ENCODE assay signal across 21 mouse cellular contexts in genomic region chr9:54704361-54704760, GRCm38 (mm10). TPM values are rescaled to one million over a fixed set of nuclear protein-coding genes. Genes with fewer than 3 reads are reported as not detected.
DNase-seq lines count a peak whose midpoint lies in the region; ATAC-seq and TF ChIP-seq lines count a peak whose summit lies in the region.
"Had no signal": no experiment of that assay in that cellular context is flagged by ENCODE, and none has a peak within 500 bp of the region (broad histone marks: within the 10 kb centered on the region; RNA-seq: fewer than 3 reads in every experiment).

No protein-coding gene starts in this region.

- peaks cover 35% of the 10 kb centered on the region for H3K36me3 ChIP-seq in liver, embryonic 12.5 days
- H3K36me3 ChIP-seq: hindbrain, embryonic 12.5 days had no signal

- H3K9ac ChIP-seq in liver, embryonic 12.5 days, result peak overlapping the region; percentile 96; the same call in 1 of the 2 replicates
- H3K9ac ChIP-seq: forebrain, embryonic 15.5 days; hindbrain, embryonic 12.5 days; limb, embryonic 13.5 days; midbrain, embryonic 13.5 days; neural tube, embryonic 13.5 days had no signal

- no peak overlapping the region for H3K4me3 ChIP-seq in gastrocnemius, adult 2 months
- H3K4me3 ChIP-seq in liver, embryonic 12.5 days, result peak overlapping the region; percentile 39; the same call in 1 of the 2 replicates
- H3K4me3 ChIP-seq: forebrain, embryonic 15.5 days; heart, embryonic 10.5 days; hindbrain, embryonic 12.5 days; limb, embryonic 13.5 days; midbrain, embryonic 13.5 days; neural tube, embryonic 13.5 days had no signal

- WGBS in liver, embryonic 12.5 days (ENCODE audit: insufficient replicate concordance), result 29% methylated on average over 5 of the region's 5 CpGs

- TF ChIP-seq CTCF in gastrocnemius, adult 2 months (IDR thresholded peaks at IDR 0.05), result no peak

- DNase-seq in gastrocnemius, adult 2 months, result no peak
- DNase-seq in gastrocnemius, postnatal 10 days, result no peak
- DNase-seq in adrenal gland, postnatal 4 days (ENCODE audit: low spot score in 2 of 2), result no peak
- DNase-seq in frontal cortex, postnatal 25 days (ENCODE audit: low spot score in 2 of 2), result no peak
- DNase-seq in layer of hippocampus, adult 18-20 months (ENCODE audit: low spot score in 2 of 2), result no peak
- DNase-seq: adrenal gland, postnatal 14 days; cerebellum, adult 8-10 months; heart, postnatal 10 days; kidney, adult 8-10 months; spleen, adult 18-20 months; thymus, adult 2 months had no signal

- H3K4me2 ChIP-seq in liver, embryonic 12.5 days, result peak overlapping the region; percentile 92
- H3K4me2 ChIP-seq: forebrain, embryonic 15.5 days; hindbrain, embryonic 12.5 days; limb, embryonic 13.5 days; midbrain, embryonic 13.5 days; neural tube, embryonic 13.5 days had no signal

- ATAC-seq in common myeloid progenitor, adult 5-6 weeks (replicated peaks; ENCODE audit: low read depth, poor library complexity, severe bottlenecking), result peak; percentile 52
- ATAC-seq in liver, embryonic 12.5 days, result peak; percentile 81
- peak; percentile 73 for ATAC-seq in megakaryocyte-erythroid progenitor cell, adult 5-6 weeks (replicated peaks; ENCODE audit: low FRiP score, low TSS enrichment, poor library complexity, severe bottlenecking)
- ATAC-seq: forebrain, embryonic 15.5 days; inflammation-experienced regulatory T-cells, adult 6 months; midbrain, embryonic 13.5 days had no signal

- peak overlapping the region; percentile 32; the same call in 1 of the 2 replicates for H3K27ac ChIP-seq in gastrocnemius, adult 2 months
- H3K27ac ChIP-seq in liver, embryonic 12.5 days, result peak overlapping the region; percentile 97
- H3K27ac ChIP-seq: forebrain, embryonic 15.5 days; hindbrain, embryonic 12.5 days; limb, embryonic 13.5 days; midbrain, embryonic 13.5 days; neural tube, embryonic 13.5 days had no signal

- H3K9me3 ChIP-seq in liver, embryonic 12.5 days (replicated peaks), result no peaks in the 10 kb centered on the region
- H3K9me3 ChIP-seq: forebrain, embryonic 15.5 days; heart, embryonic 10.5 days; hindbrain, embryonic 12.5 days; limb, embryonic 13.5 days; midbrain, embryonic 13.5 days; neural tube, embryonic 13.5 days had no signal

- intact Hi-C loops in gastrocnemius, adult 2 months (cut with DNase I), result no loop called here

- peaks cover 96% of the 10 kb centered on the region for H3K4me1 ChIP-seq in liver, embryonic 12.5 days

- peaks cover 19% of the 10 kb centered on the region for H3K27me3 ChIP-seq in liver, embryonic 12.5 days (replicated peaks)
- H3K27me3 ChIP-seq: forebrain, embryonic 15.5 days had no signal

RNA-seq across cellular contexts. Expression of gene Dnaja4, which starts 5.7 kb away (rescaled TPM):
- total RNA-seq in gastrocnemius, adult 2 months (2021), result 10 to 100 TPM; 43.5 to 87.0 TPM
- total RNA-seq in gastrocnemius, postnatal 10 days (2021), result 10 to 100 TPM; 42.3 to 48.3 TPM
- 3.8 and 6.7 TPM in 2 replicates for total RNA-seq in common myeloid progenitor, adult 5-6 weeks (2017)
- 24.3 and 26.5 TPM in 2 replicates for polyA plus RNA-seq in liver, embryonic 12.5 days (2016; fragmentation: Nextera tagmentation; extraction: Ambion mirVana)
- 9.2 and 10.4 TPM in 2 replicates for total RNA-seq in megakaryocyte-erythroid progenitor cell, adult 5-6 weeks (2014; fragmentation: Nextera tagmentation)
- 6.1 and 7.4 TPM in 2 replicates for total RNA-seq in megakaryocyte-erythroid progenitor cell, adult 5-6 weeks (2017)
- total RNA-seq in adrenal gland, postnatal 4 days (2021), result 10 to 100 TPM; 10.4 to 12.3 TPM
- 10 to 100 TPM; 57.4 to 63.9 TPM for total RNA-seq in layer of hippocampus, adult 18-20 months (2021)

RNA-seq across cellular contexts. Expression of gene Wdr61, which starts 30.0 kb away (rescaled TPM):
- total RNA-seq in gastrocnemius, adult 2 months (2021), result 10 to 100 TPM; 17.9 to 20.8 TPM
- total RNA-seq in gastrocnemius, postnatal 10 days (2021), result 10 to 100 TPM; 27.6 to 32.0 TPM
- total RNA-seq in common myeloid progenitor, adult 5-6 weeks (2017), result 98.2 and 105 TPM in 2 replicates
- polyA plus RNA-seq in liver, embryonic 12.5 days (2016; fragmentation: Nextera tagmentation; extraction: Ambion mirVana), result 124 and 127 TPM in 2 replicates
- total RNA-seq in megakaryocyte-erythroid progenitor cell, adult 5-6 weeks (2014; fragmentation: Nextera tagmentation), result 94.9 and 125 TPM in 2 replicates
- total RNA-seq in megakaryocyte-erythroid progenitor cell, adult 5-6 weeks (2017), result 123 and 136 TPM in 2 replicates
- 10 to 100 TPM; 81.2 to 81.3 TPM for total RNA-seq in adrenal gland, postnatal 4 days (2021)
- 10 to 100 TPM; 60.1 to 61.9 TPM for total RNA-seq in layer of hippocampus, adult 18-20 months (2021)

RNA-seq across cellular contexts. Expression of gene Acsbg1, which starts 42.7 kb away (rescaled TPM):
- under 1 TPM; 0.15 to 0.28 TPM for total RNA-seq in gastrocnemius, adult 2 months (2021)
- under 1 TPM; 0.93 to 0.96 TPM for total RNA-seq in gastrocnemius, postnatal 10 days (2021)
- total RNA-seq in common myeloid progenitor, adult 5-6 weeks (2017), result not detected in 2 replicates
- 0.24 and 0.30 TPM in 2 replicates for polyA plus RNA-seq in liver, embryonic 12.5 days (2016; fragmentation: Nextera tagmentation; extraction: Ambion mirVana)
- total RNA-seq in megakaryocyte-erythroid progenitor cell, adult 5-6 weeks (2014; fragmentation: Nextera tagmentation), result 0.12 TPM in 1 of 2 replicates, not detected in the other
- total RNA-seq in megakaryocyte-erythroid progenitor cell, adult 5-6 weeks (2017), result not detected in 2 replicates
- 100 to 1,000 TPM; 288 to 304 TPM for total RNA-seq in adrenal gland, postnatal 4 days (2021)
- total RNA-seq in layer of hippocampus, adult 18-20 months (2021), result 100 to 1,000 TPM; 106 to 117 TPM

Comparison
In these comparisons a context has a peak if more than half of its experiments do, and no peak if none do; other contexts are left out.
1. RNA of gene Acsbg1, which starts 42.7 kb away (total RNA-seq): 288 to 304 TPM in adrenal gland, postnatal 4 days and 106 to 117 TPM in layer of hippocampus, adult 18-20 months; 0.93 to 0.96 TPM in gastrocnemius, postnatal 10 days, 0.15 to 0.28 TPM in gastrocnemius, adult 2 months, not detected in common myeloid progenitor, adult 5-6 weeks and 0.12 TPM in megakaryocyte-erythroid progenitor cell, adult 5-6 weeks; every median in the first group is over 10 times any median in the second.
2. Peak in every context shown above with its lines, with median percentiles within 50 percentile points of each other: ATAC-seq.